Mouse (Mus musculus) neural tube, embryonic 12.5 days (tissue): ENCODE results near the gene Ube2n. TPM values are rescaled to one million over a fixed set of nuclear protein-coding genes. Genes with fewer than 3 reads are reported as not detected.

ENCODE experiments used
- ATAC-seq: fragments of 200-750 bp; cut with Nextera tagmentation; 2 replicates; pipeline ENCODE4 v1.8.0; 2017; ENCODE audit warnings: low read depth, mild to moderate bottlenecking, moderate TSS enrichment, moderate library complexity; ENCODE audit not compliant: low FRiP score
- H3K27ac ChIP-seq: fragments of 300-500 bp; sonication (generic); 2 replicates; pipeline ENCODE4 v1.5.1; 2016
- H3K27me3 ChIP-seq: fragments of 300-500 bp; sonication (generic); replicated peaks from 2 replicates; pipeline ENCODE4 v1.6.1; 2016; ENCODE audit warnings: mild to moderate bottlenecking
- H3K36me3 ChIP-seq: fragments of 300-500 bp; sonication (generic); 2 replicates; pipeline ENCODE4 v1.6.1; 2016; ENCODE audit warnings: mild to moderate bottlenecking
- H3K4me1 ChIP-seq: fragments of 300-500 bp; sonication (generic); 2 replicates; pipeline ENCODE4 v1.6.1; 2016
- H3K4me2 ChIP-seq: fragments of 300-500 bp; sonication (generic); replicated peaks from 2 replicates; pipeline ENCODE4 v1.6.1; 2016; ENCODE audit warnings: mild to moderate bottlenecking
- H3K4me3 ChIP-seq: fragments of 300-500 bp; sonication (generic); 2 replicates; pipeline ENCODE4 v1.5.1; 2016
- H3K9ac ChIP-seq: fragments of 300-500 bp; sonication (generic); 2 replicates; pipeline ENCODE4 v1.6.1; 2016; ENCODE audit warnings: mild to moderate bottlenecking
- H3K9me3 ChIP-seq: fragments of 300-500 bp; sonication (generic); 2 replicates; pipeline ENCODE4 v1.6.1; 2016; ENCODE audit warnings: mild to moderate bottlenecking
- WGBS: fragments of 180-500 bp; shearing (Covaris S2); methylation state at CpG from one replicate; pipeline ENCODE4 v1.1.7; 2016; 5-methylcytosine and 5-hydroxymethylcytosine counted together
- polyA plus RNA-seq: library from polyadenylated mRNA; unstranded; fragments of >200 nt; fragmentation: Nextera tagmentation; extraction: Ambion mirVana; gene quantifications from 2 replicates; pipeline ENCODE4 v1.2.1, GENCODE M21; 2016

Ube2n gene
- polyA plus RNA-seq, 1 experiment from 2014 or later, result 408 TPM

DNA sequence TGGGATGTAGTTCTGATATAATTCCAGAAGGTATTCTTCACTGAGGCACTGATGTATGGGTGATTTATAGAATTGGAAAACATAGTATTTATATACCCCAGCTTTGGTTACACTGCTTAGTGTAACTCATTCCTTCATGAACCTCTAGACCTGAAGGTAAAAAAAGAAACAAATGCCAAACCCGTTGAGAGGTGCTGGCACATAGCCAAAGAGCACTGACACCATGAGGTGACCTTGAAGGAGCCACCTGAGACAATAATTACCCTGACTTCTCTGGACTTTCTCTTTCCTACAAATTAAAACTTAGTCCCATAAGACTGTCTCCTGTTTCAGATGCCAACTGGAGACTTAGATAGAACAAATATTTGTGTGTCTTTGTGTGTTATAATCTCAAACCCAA, 10.6 kb upstream of the Ube2n start:
- no peak overlapping the region for H3K27ac ChIP-seq
- H3K9ac ChIP-seq, result no peak overlapping the region
- H3K4me3 ChIP-seq, result no peak overlapping the region
- H3K4me1 ChIP-seq, result peaks cover 8% of the 10 kb centered on the region
- H3K9me3 ChIP-seq, result no peaks in the 10 kb centered on the region
- no peaks in the 10 kb centered on the region for H3K36me3 ChIP-seq
- no peak overlapping the region for H3K4me2 ChIP-seq
- H3K27me3 ChIP-seq, result no peaks in the 10 kb centered on the region
- ATAC-seq, result no peak
- WGBS, result 50% methylated on average over 1 of the region's 1 CpGs

- H3K4me2 ChIP-seq, result no peak overlapping the region
These were observed 6.8 kb upstream of the Ube2n start for GRCm38 (mm10) chr10:95508126-95508525.

DNA sequence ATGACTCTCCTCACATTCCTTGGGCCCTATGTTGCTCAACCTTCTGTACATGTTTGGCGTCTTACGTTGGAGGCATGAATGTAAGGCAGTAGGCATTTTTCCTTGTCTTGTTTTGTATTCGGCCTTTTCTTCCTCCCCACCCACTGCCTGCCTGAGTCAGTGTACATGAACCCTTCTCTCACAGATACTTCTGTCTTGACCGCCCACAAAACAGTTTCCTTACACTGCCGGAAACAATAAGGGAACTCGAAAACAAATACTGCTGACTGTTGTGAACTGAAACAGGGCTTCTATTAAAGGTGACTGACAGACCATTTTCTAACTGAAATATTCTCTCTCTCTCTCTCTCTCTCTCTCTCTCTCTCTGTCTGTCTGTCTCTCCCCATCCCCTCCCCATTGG, 6.2 kb upstream of the Ube2n start:
- Histone ChIP-seq H3K4me2 (no peak overlapping the region), H3K4me3 (no peak overlapping the region), H3K27ac (no peak overlapping the region), H3K9me3 (no peaks in the 10 kb centered on the region), H3K9ac (no peak overlapping the region), H3K36me3 (no peaks in the 10 kb centered on the region), H3K27me3 (no peaks in the 10 kb centered on the region), H3K4me1 (peaks cover 2% of the 10 kb centered on the region; the same call in 1 of the 2 replicates)
- ATAC-seq, result no peak
- WGBS, result 84% methylated on average over 6 of the region's 6 CpGs

More at GRCm38 (mm10) chr10:95508126-95508525, 6.8 kb upstream of the Ube2n start:
- no peaks in the 10 kb centered on the region for H3K36me3 ChIP-seq
- H3K4me3 ChIP-seq, result no peak overlapping the region
- no peak overlapping the region for H3K9ac ChIP-seq
- ATAC-seq, result no peak
- 88% methylated on average over 8 of the region's 8 CpGs for WGBS
- H3K27ac ChIP-seq, result no peak overlapping the region
- no peaks in the 10 kb centered on the region for H3K4me1 ChIP-seq
- H3K27me3 ChIP-seq, result no peaks in the 10 kb centered on the region
- no peaks in the 10 kb centered on the region for H3K9me3 ChIP-seq

GRCm38 (mm10) chr10:95509263-95509662, 5.7 kb upstream of the Ube2n start:
- Histone ChIP-seq H3K4me1 (peaks cover 6% of the 10 kb centered on the region; the same call in 1 of the 2 replicates), H3K4me3 (no peak overlapping the region), H3K27ac (no peak overlapping the region), H3K9ac (no peak overlapping the region), H3K36me3 (no peaks in the 10 kb centered on the region), H3K27me3 (no peaks in the 10 kb centered on the region), H3K9me3 (no peaks in the 10 kb centered on the region), H3K4me2 (no peak overlapping the region)
- ATAC-seq, result no peak
- WGBS, result 83% methylated on average over 3 of the region's 3 CpGs

- no peak for ATAC-seq
- no peaks in the 10 kb centered on the region for H3K27me3 ChIP-seq
- 92% methylated on average over 8 of the region's 8 CpGs for WGBS
These were observed 2.3 kb upstream of the Ube2n start for GRCm38 (mm10) chr10:95512635-95513034.

GRCm38 (mm10) chr10:95513768-95514556, 983 bp upstream of the Ube2n start:
- H3K9ac ChIP-seq, result peak overlapping the region; percentile 94
- peak overlapping the region; percentile 89 for H3K4me3 ChIP-seq
- 32% methylated on average over 15 of the region's 15 CpGs for WGBS
- H3K27me3 ChIP-seq, result no peaks in the 10 kb centered on the region
- no peaks in the 10 kb centered on the region for H3K9me3 ChIP-seq
- peak overlapping the region; percentile 68 for H3K4me2 ChIP-seq
- peak overlapping the region; percentile 96 for H3K27ac ChIP-seq
- peaks cover 17% of the 10 kb centered on the region for H3K4me1 ChIP-seq
- ATAC-seq, result peak; percentile 27
- no peaks in the 10 kb centered on the region for H3K36me3 ChIP-seq

More at GRCm38 (mm10) chr10:95512635-95513034, 2.3 kb upstream of the Ube2n start:
- no peak overlapping the region for H3K4me3 ChIP-seq
- no peaks in the 10 kb centered on the region for H3K36me3 ChIP-seq
- H3K4me1 ChIP-seq, result peaks cover 15% of the 10 kb centered on the region
- no peak overlapping the region for H3K9ac ChIP-seq
- H3K4me2 ChIP-seq, result no peak overlapping the region
- H3K27ac ChIP-seq, result no peak overlapping the region
- no peaks in the 10 kb centered on the region for H3K9me3 ChIP-seq

DNA sequence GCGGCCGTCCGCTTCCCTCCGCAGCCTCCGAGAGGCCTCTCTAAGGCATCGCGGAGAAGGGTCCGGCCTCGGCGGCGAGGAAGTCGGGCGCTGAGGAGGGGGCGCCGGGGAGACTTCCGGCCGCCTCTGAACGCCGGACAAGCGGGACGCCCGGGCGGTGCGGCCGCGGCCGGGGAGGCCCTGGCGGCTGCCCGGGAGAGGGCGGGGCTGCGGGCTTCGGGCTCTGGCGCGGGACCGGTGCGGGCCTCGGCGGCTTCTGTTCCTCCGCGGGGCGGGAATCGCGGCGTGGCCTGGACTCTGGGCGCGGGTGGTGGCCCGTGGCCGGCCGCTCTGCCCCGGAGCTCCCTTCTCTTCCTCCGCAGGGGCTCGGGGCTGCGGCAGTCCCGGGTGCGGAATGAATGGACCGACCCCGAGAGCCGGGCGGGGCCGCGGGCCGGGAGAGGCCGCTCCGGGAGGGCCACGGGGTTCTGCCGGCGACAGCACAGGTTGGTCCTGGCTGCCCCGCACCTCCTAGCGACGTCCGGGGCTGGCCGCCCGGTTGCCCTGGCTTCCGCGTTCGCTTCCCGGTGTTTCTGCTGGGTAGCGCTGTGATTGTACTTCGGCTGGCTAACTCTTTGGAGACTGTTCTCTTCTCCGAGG, 467 bp downstream of the Ube2n start:
- H3K36me3 ChIP-seq, result no peaks in the 10 kb centered on the region
- 1% methylated on average over 79 of the region's 80 CpGs for WGBS
- peaks cover 17% of the 10 kb centered on the region for H3K4me1 ChIP-seq
- H3K4me2 ChIP-seq, result peak overlapping the region; percentile 68
- peak overlapping the region; percentile 96 for H3K27ac ChIP-seq
- peak; percentile 79 for ATAC-seq
- peak overlapping the region; percentile 89 for H3K4me3 ChIP-seq
- no peaks in the 10 kb centered on the region for H3K9me3 ChIP-seq
- peak overlapping the region; percentile 94 for H3K9ac ChIP-seq
- no peaks in the 10 kb centered on the region for H3K27me3 ChIP-seq

DNA sequence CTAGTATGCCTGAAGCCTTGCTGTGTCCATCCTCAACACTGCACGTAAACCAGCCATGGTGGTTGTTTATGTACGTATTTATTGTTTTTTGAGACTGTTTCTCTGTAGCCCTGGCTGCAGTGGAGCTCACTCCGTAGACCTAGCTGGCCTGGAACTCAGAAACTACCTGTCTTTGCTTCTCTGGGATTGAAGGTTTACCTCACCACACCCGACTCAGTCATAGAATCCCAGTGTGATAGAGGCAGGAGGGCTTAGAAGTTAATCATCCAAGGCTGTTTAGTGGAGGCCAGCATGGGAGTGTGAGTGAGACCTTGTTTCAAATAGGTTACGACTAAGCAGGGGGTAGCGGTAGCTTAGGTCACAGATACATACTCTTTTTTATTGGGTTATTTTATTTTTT, 2.7 kb downstream of the Ube2n start:
- 95% methylated on average over 6 of the region's 6 CpGs for WGBS
- Histone ChIP-seq H3K9ac (no peak overlapping the region), H3K36me3 (peaks cover 5% of the 10 kb centered on the region; the same call in 1 of the 2 replicates), H3K4me3 (no peak overlapping the region), H3K4me1 (peaks cover 17% of the 10 kb centered on the region), H3K9me3 (peaks cover 3% of the 10 kb centered on the region; the same call in 1 of the 2 replicates), H3K4me2 (no peak overlapping the region), H3K27me3 (no peaks in the 10 kb centered on the region), H3K27ac (no peak overlapping the region)
- no peak for ATAC-seq

DNA sequence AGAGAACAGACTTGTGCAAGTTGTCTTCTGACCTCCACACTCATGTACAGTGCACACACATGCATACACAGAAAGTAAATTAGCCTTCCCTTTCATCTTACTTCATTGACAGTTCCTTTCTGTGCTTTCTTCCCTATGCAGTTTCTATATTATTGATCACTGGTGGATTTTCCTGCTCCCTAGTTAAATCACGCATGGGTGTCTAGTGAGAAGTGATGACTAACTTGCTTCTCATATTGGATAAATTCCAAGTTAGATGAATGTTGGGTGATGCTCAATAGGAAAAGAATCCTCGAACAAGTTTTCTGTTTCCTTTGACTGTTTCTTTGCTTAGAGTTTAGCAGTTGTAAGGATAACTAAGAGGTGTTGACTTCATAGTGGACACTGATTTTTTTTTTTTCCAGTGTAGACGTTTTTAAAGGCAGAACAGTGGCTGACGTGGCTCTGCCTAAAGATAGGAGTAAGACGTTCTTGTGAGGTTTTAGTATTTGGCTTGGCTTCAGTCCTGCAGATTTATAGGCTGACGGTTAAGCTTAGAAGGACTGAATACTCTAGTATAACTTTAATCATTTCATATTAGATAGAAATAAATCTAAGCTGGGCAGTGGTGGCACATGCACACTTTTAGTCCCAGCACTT, 10.2 kb downstream of the Ube2n start:
- H3K27ac ChIP-seq, result no peak overlapping the region
- no peak overlapping the region for H3K4me3 ChIP-seq
- H3K36me3 ChIP-seq, result peaks cover 5% of the 10 kb centered on the region; the same call in 1 of the 2 replicates
- no peak for ATAC-seq
- H3K4me1 ChIP-seq, result peaks cover 3% of the 10 kb centered on the region; the same call in 1 of the 2 replicates
- H3K9ac ChIP-seq, result no peak overlapping the region
- H3K9me3 ChIP-seq, result peaks cover 3% of the 10 kb centered on the region; the same call in 1 of the 2 replicates
- H3K27me3 ChIP-seq, result no peaks in the 10 kb centered on the region
- no peak overlapping the region for H3K4me2 ChIP-seq
- WGBS, result 91% methylated on average over 6 of the region's 6 CpGs

DNA sequence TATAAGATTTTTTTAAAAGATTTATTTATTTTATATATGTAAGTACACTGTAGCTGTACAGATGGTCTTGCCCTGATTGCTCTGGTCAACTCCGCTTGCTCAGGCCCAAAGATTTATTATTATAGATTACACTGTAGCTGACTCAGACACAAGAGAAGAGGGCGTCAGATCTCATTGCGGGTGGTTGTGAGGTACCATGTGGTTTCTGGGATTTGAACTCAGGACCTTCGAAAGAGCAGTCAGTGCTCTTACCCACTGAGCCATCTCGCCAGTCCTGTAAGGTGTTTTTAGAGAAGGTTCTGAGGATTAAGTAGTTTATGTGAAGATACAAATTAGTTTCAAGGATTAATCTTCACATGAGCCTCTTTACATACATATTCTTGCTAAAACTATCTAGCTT, 10.9 kb downstream of the Ube2n start:
- Histone ChIP-seq H3K9ac (no peak overlapping the region), H3K4me2 (no peak overlapping the region), H3K4me3 (no peak overlapping the region), H3K27me3 (no peaks in the 10 kb centered on the region), H3K9me3 (peaks cover 3% of the 10 kb centered on the region; the same call in 1 of the 2 replicates), H3K36me3 (peaks cover 5% of the 10 kb centered on the region; the same call in 1 of the 2 replicates), H3K27ac (no peak overlapping the region), H3K4me1 (peaks cover 8% of the 10 kb centered on the region)
- WGBS, result 89% methylated on average over 5 of the region's 5 CpGs
- ATAC-seq, result no peak

GRCm38 (mm10) chr10:95526495-95527122, 11.7 kb downstream of the Ube2n start:
- ATAC-seq, result no peak
- Histone ChIP-seq H3K9me3 (peaks cover 2% of the 10 kb centered on the region; the same call in 1 of the 2 replicates), H3K27ac (no peak overlapping the region), H3K27me3 (no peaks in the 10 kb centered on the region), H3K9ac (no peak overlapping the region), H3K36me3 (peaks cover 4% of the 10 kb centered on the region; the same call in 1 of the 2 replicates), H3K4me3 (no peak overlapping the region), H3K4me2 (no peak overlapping the region), H3K4me1 (peaks cover 8% of the 10 kb centered on the region)
- WGBS, result 74% methylated on average over 5 of the region's 5 CpGs
